Mouse (Mus musculus) liver, embryonic 13.5 days (tissue): ENCODE results near the gene Cckbr. TPM values are rescaled to one million over a fixed set of nuclear protein-coding genes. Genes with fewer than 3 reads are reported as not detected.

Experiments
- polyA plus RNA-seq: library from polyadenylated mRNA; unstranded; fragments of >200 nt; fragmentation: Nextera tagmentation; extraction: Ambion mirVana; gene quantifications from 2 replicates; pipeline ENCODE4 v1.2.1, GENCODE M21; 2015

Cckbr gene
- polyA plus RNA-seq, 1 experiment from 2014 or later = not detected

Other genes starting within 250 kb of the Cckbr start
- not detected in 2 replicates for gene Olfr685, start 239.7 kb upstream of the Cckbr start, polyA plus RNA-seq
- not detected in 2 replicates for gene Olfr686, start 218.2 kb upstream of the Cckbr start, polyA plus RNA-seq
- not detected in 2 replicates for gene Olfr688, start 137.6 kb upstream of the Cckbr start, polyA plus RNA-seq
- gene Olfr689, start 114.6 kb upstream of the Cckbr start, polyA plus RNA-seq = not detected in 2 replicates
- not detected in 2 replicates for gene Olfr690, start 91.6 kb upstream of the Cckbr start, polyA plus RNA-seq
- gene Olfr691, start 83.5 kb upstream of the Cckbr start, polyA plus RNA-seq = not detected in 2 replicates
- gene Olfr692, start 57.5 kb upstream of the Cckbr start, polyA plus RNA-seq = not detected in 2 replicates
- gene Gm5901, start 50.7 kb upstream of the Cckbr start, polyA plus RNA-seq = not detected in 2 replicates
- 11.6 and 12.7 TPM in 2 replicates for gene Fam160a2, start 25.7 kb upstream of the Cckbr start, polyA plus RNA-seq
- not detected in 2 replicates for gene Cnga4, start 21.2 kb upstream of the Cckbr start, polyA plus RNA-seq
- 5.5 and 6.9 TPM in 2 replicates for gene Cavin3, start 56.6 kb downstream of the Cckbr start, polyA plus RNA-seq
- gene Smpd1, start 128.6 kb downstream of the Cckbr start, polyA plus RNA-seq = 22.8 and 25.6 TPM in 2 replicates
- 4.1 TPM in 2 replicates for gene Apbb1, start 155.9 kb downstream of the Cckbr start, polyA plus RNA-seq
- gene Hpx, start 174.4 kb downstream of the Cckbr start, polyA plus RNA-seq = 144 and 154 TPM in 2 replicates
- gene Trim3, start 207.8 kb downstream of the Cckbr start, polyA plus RNA-seq = 3.7 and 3.8 TPM in 2 replicates
- gene Timm10b, start 214.3 kb downstream of the Cckbr start, polyA plus RNA-seq = 131 and 135 TPM in 2 replicates
- gene Arfip2, start 214.7 kb downstream of the Cckbr start, polyA plus RNA-seq = 15.7 and 19.7 TPM in 2 replicates
- 6.2 and 34.2 TPM in 2 replicates for gene Gm45799, start 214.8 kb downstream of the Cckbr start, polyA plus RNA-seq
- gene Dnhd1, start 225.1 kb downstream of the Cckbr start, polyA plus RNA-seq = 0.06 and 0.12 TPM in 2 replicates